Comparison of ENCODE assay signal across 20 mouse cellular contexts in the genomic region with DNA sequence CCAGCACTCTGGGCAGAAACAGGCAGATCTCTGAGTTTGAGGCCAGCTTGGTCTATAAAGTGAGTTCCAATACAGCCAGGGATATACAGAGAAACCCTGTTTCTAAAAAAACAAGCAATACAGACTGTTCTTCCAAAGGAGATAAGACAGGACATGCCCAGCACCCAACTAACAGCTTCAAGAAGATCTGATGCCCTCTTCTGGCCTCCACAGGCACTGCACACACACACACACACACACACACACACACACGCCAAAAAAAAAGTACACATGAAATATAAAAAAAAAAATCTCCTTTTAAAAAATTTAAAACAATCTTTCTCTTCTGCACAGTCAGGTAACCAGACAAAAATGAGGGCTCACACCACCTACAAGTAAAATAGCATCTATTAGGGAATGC. TPM values are rescaled to one million over a fixed set of nuclear protein-coding genes. Genes with fewer than 3 reads are reported as not detected.
"Had no signal": no experiment of that assay in that cellular context is flagged by ENCODE, and none has a peak within 500 bp of the region (broad histone marks: within the 10 kb centered on the region; RNA-seq: fewer than 3 reads in every experiment).

No protein-coding gene starts in this region.

- H3K4me2 ChIP-seq: kidney, embryonic 15.5 days; limb, embryonic 12.5 days; limb, embryonic 15.5 days; liver, embryonic 11.5 days; liver, embryonic 15.5 days; midbrain, embryonic 12.5 days had no signal

- H3K27me3 ChIP-seq: kidney, embryonic 15.5 days; limb, embryonic 12.5 days; limb, embryonic 15.5 days; midbrain, embryonic 12.5 days had no signal

- ATAC-seq: midbrain, embryonic 16.5 days had no signal

- H3K9me3 ChIP-seq: kidney, embryonic 15.5 days; limb, embryonic 15.5 days; liver, embryonic 15.5 days; midbrain, embryonic 12.5 days had no signal

- H3K4me1 ChIP-seq: limb, embryonic 12.5 days; limb, embryonic 15.5 days; liver, embryonic 15.5 days; midbrain, embryonic 12.5 days had no signal

- DNase-seq: kidney, adult 11 months; kidney, adult 8-10 months; kidney, postnatal 10 days; kidney, postnatal 4 days; left cerebral cortex, postnatal 4 days; lung, adult 2 months; lung, postnatal 14 days; lung, postnatal 4 days; right cerebral cortex, adult 18-20 months; right cerebral cortex, postnatal 14 days; right cerebral cortex, postnatal 4 days; thymus, postnatal 25 days had no signal

- H3K36me3 ChIP-seq: limb, embryonic 12.5 days; limb, embryonic 15.5 days; liver, embryonic 15.5 days; midbrain, embryonic 12.5 days had no signal

- H3K9ac ChIP-seq: kidney, embryonic 15.5 days; limb, embryonic 12.5 days; limb, embryonic 15.5 days; liver, embryonic 15.5 days; midbrain, embryonic 12.5 days had no signal

- H3K4me3 ChIP-seq: kidney, embryonic 15.5 days; limb, embryonic 12.5 days; limb, embryonic 15.5 days; liver, embryonic 15.5 days; midbrain, embryonic 12.5 days had no signal

- H3K27ac ChIP-seq: kidney, embryonic 15.5 days; limb, embryonic 12.5 days; limb, embryonic 15.5 days; liver, embryonic 15.5 days; midbrain, embryonic 12.5 days had no signal

RNA-seq across cellular contexts. Expression of a gene that starts 20.6 kb away (rescaled TPM):
- total RNA-seq: megakaryocyte progenitor cell, adult 5-6 weeks had no signal
